Mouse (Mus musculus) layer of hippocampus, adult 9-10 months (tissue): ENCODE measurements at regions not wholly inside any gene's neighbourhood (a gene's known extent, or its start where the extent isn't known, plus 50 kb on each side); places are given as distances from the start of the nearest gene placed in this dataset.

Experiments used
- DNase-seq: peaks from one replicate; pipeline ENCODE4 v3.0.0; 2022; ENCODE audit warnings: low spot score

DNA sequence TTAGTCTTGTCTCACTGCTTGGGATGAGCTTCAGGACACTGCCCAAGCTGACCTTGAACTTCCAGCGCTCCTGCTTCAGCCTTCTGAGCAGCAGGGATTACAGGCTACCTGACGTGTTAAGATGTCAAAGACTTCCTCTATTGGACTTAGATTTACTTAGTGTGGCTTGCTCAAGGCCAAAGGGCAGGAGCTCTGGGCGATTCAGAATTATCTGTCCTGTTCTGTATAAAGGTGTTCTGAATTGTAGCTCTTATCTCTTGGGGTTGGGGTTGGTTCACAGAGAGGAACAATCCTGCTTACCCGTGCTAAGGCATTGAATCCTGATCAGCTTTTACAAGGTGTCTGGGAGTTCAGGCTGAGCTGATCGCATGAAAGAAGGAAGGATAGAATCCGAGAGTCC, 449.3 kb upstream of the Mgmt start:
- DNase-seq = no peak

DNA sequence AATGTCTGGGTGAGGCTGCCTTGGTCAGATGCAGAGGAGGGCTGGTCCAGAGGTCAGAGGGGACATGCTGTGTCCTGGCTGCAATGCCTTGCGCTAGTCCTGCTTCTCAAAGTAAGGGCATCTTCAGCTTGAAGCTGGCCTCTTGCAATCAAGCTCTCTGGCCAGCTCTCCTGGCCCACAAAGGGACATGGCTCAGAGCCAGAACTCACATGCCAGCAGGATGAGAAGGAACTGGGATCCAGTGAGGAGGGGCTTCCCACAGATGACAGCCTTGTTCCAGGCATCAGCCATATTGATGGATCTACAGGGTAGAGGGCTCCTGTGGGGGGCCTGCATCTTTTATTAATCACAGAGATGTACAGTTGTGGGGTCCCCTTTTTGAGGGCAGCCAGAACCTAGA, 445.1 kb upstream of the Mgmt start:
- no peak for DNase-seq

DNA sequence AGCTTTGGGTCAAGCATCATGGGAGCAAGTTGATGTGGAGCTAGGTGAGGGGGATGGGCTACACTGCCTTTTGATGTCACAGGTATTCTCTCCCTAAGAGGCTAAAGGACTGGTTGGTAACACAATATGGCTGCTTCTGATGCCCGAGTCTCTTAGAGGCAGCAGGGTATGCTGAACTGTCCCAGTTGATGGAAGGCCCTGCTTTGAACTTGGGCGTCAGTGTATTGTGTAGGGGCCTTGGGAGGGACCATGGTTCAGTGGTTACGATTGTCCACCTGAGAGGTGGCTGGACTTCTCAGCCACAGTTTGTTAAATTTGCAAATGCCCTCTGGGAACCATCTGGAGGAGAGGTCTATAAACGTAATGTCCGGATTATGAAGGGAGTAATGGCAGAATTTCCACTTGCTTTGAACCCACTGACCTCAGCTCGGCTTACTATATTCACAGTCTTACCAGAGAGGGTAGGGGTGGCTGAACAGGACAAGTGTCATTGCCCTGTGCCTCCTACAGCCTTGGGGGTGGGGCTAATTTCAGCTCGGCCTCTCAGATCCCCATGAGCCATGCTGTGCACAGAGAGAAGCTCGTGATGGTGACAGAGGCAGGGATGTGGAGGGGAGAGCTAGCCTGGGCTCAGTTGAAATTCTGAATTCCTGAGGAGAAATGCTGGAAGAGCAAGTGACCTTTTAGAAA, 442.6 kb upstream of the Mgmt start:
- DNase-seq = no peak

DNA sequence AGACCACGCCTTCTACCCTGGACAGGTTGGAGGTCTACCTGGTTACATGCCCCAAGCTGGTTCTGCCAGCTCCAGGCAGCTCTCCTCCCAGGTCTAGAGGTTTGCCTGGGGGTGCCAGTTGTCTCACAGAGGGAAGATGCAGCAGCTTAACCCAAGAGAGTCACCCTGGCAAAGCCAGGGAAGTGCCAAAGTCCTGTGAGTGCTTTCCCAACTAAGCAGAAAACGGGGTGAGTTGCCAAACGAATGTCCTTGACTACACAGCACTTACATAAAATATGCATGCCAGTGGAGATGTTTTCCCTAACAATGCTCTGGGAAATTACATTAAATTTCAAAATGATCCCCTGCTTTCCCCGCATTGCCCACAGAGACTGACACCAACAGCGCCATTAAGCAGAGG, 441.9 kb upstream of the Mgmt start:
- DNase-seq = no peak

DNA sequence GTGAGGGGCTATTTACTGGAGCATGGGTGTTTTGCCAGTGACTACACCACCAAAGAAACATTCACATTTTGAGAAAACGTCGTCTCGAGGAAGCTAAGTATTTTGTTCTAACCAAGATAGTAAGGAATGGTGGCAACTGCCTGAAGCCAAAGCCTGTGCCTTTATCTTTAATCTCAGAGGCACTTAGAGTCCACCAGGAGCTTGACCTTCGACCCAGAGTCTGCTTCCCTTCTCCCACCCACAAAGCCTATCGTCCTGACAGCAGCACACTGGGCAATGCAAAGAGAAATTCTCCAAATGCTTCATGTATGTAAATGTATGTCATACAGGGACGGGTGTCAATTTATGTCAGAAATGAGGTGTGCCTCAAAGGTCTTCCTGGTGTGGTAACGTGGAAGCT, 437.2 kb upstream of the Mgmt start:
- no peak for DNase-seq

DNA sequence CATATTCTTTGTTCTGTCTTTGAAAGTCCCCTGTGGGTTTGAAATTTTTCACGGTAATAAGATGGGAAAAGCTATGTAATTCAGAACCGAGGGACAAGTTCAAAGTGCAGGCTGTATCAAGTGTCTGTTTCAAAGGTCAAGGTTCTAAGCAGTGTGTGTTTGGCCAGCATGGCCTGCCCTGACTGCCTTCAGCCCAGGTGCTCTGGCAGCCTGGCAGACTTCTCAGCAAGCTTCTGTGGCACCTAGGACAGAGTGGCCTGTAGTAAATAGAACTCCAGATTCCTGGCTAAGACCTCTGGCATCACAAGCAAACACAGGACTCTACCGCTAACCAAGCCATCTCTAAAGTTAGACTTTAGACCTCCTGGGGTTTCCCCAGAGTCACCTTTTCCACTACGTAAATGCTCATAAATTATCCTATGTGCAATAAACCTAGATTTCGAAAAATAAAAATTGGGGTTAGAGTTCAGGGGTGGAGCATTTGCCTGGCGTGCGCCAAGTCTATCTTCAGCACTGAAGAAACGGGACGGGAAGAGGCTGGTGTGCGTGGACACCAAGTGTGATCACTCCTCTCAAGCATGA, 436.5 kb upstream of the Mgmt start:
- no peak for DNase-seq

DNA sequence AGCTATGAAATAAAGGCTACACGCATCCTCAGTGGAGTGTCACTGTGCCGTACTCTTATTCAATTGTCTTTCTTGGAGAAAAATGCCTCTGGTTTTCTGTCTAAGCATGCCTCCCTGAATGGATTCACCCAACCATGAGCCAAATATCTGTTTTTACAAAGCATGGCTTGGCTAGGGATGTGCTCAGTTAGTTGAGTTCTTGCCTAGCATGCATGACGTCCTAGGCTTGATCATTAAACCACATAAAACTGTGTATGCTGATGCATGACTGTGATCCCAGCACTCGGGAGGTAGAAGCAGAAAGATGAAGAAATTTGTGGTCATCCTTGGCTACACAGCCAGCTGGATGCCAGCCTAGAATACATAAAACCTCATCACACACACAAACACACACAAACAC, 417.3 kb upstream of the Mgmt start:
- no peak for DNase-seq

DNA sequence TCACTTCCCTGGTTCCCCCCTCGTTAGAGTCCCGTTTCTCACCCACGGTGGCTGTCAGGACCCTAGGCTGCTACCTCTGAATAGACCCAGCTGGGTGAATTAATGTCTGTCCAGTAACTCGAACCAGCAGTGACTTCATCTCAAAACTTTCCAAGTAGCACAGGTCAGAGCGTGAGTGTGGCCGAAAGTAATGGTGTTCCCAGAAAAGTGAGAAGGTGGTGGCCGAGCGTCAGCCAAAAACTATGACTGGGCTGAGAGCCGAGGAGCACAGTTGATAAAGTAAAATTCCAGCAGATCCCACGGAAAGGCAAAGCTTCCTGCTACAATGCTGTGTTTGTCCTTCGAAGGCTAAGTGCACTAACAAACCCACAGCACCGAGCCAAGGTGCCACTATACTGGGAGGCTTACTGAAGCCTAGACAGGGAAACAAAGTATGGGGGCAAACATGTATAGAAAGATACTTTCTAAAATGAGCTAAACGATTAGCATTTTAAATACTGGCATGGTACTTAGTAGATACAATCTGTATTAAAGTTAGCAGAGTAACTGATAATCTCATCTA, 413.7 kb upstream of the Mgmt start:
- DNase-seq = no peak

DNA sequence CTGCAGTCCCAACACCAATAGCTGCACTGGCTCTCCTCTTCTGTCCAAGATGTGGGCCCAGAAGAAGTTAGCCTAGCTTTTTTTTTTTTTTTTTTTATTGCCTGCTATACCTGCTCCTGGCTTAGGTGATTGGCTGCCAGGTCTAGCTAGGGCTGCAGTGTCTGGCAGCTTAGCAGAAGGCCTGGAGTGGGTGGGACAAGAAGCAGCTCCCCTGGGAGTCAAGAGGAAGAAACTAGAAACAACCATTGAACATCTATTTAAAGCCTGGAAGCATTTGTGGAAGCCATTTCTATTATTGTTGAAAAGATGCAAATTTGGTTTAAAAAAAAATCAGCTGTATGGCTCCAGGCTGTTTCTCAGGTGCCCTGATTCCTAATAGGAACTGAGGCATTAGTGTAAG, 411.2 kb upstream of the Mgmt start:
- no peak for DNase-seq

DNA sequence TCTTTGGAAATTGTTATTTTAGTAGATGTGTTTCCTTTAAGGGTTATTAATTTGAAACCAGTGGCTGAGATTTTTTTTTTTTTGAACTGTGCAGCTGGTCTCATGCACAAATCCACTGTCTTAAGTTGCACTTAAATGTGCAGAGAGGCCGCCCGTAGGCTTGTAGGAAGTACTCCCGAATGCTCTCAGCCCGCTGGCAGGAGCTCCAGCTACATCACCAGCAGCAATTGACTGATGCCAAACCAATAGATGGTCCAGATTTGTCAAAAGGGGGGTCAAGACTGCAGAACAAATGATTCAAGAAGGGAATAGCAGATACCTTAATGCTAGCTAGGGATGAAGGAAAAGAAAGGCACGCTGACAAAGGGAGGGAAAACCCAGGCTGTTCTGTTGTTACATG, 406.9 kb upstream of the Mgmt start:
- DNase-seq = no peak

DNA sequence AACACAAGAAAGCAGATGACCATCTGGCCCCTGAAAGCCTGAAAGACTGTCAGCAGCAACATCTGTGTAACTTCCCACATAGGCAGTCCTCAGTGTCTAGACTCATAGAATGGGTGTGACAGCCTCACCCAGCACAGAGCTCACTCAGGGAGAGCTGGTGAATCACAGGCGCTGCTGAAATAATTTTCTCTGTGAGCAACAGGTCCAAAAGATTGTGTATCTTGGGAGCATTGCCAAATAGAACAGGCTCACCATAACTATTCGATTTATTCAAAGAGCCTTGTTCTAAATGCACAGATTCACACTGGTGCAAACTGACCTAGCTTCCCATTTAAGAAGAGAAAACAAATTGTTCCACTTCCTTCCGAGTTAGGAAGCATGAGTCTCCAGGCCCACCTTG, 399.6 kb upstream of the Mgmt start:
- no peak for DNase-seq

DNA sequence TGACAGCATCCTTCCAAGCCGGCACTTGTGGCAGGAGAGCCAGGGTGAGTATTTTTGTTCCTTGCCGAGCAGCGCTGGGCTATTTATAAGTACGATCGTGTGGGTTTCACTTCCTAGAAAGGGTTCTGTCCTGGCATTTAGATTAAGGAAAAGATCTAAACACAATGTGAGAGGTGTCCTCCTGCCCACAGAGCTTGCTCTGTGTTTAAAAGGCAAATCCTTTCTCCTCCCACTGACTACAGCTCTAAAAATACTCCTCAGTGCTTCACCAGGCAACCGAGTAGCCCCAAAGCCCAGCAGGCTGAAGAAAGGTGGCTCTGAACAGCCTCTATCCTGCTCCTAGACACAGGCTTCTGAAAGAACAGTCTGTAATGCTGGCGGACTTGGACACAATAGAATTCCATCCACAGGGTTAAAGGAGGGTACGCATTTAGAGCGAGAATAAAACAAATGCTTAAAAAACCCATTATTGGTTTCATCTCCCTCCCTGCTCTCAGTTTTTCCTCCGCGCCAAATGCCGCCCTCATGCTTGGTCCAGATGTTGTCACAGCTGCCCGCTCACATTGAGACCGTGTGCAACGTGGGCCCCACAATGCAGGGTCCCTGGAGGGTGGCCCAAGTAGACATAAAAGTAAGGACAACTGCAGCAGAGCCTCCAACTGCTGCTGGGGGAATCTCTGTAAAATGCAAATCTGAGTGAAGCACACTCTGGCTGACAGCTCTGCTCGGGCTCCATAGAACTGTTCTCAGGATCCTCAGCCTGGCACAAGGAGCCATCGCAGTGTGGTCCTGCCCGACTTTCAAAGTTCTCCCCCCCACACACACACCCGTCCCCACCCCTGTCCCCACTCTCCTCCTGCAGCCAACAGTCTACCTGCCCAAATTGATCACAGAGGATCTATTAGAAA, 397.8 kb upstream of the Mgmt start:
- no peak for DNase-seq

DNA sequence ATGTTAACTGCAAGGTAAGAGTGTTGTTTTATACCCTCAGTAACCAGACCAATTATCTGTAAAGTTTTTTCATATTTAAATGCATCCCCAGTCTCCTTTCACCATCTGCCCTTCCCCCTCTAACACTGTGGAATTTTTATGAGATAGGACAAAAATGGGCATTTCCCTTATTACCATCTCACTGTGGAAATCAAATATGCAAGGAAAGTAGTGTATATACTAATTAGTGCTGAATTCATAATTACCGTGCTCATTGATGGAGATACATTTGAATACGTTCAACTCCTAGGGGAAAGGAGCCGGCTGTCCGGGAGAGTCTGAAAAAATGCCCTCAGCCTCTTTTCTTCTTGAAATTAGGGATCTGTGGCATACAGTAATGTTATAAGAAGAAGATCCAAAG, 394.4 kb upstream of the Mgmt start:
- no peak for DNase-seq

DNA sequence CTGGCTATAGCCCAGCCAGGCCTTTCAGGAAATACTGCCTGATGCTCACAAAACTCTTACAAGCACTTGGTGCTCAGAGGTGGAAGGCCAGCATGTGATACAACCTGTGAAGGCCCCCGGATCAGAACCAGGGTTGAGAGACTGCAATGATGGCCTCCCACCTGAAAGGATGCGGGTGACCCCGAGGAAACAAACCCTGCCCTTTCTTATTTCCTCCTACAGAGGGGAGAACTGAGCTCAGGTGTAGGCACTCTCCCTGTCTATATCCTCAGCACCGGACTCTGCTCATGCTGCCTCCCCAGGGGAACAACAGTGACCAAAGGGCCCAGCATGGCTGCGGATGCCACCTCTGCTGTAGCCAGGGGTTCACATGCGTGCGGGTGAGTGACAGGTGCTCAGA, 393.3 kb upstream of the Mgmt start:
- no peak for DNase-seq

DNA sequence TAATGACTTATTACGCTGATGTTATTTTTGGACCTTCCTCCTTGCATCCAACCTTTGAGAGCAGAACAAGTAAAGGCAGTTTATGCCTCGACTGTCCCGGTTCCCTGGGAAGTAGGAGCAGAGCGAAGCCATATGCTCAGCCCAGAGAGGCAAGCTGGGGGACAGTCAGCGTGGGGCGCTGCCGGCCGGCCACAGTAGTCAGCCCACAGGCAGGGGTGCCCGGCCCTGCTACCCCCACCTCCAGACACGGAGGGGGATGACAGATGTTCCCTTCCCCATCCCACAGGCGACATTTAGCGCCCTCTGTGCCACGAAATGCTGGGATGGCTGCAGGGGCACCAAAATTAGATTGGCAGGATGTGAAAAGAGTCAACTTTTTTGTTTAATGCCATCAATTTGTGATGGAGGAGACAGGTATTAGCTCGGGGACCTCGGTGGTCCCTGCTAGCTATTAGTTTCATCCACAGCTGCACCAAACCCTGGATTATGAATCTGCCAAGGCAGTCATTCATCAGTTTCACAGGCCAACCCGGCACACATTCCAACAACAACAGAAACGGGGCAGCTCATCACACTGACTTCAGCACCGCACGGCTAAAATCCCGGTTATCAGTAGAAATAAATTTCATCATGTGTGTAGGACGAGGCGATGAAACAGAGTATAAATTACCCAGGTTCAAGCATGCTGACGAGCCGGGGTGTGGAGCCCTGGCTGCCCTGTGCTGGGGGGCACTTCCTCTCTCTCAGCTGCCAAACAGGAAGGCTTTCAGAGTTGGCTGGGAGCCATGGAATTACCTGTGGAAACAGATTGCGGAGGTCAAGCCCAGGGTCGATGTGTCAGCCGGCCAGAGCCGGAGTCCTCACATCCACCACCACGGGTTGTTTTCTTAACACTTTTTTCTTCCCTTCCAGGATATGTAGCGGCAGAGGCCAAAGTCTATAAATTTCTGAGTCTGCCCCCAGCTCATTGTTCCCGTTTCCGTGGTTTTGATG, 392.3 kb upstream of the Mgmt start:
- DNase-seq = no peak

DNA sequence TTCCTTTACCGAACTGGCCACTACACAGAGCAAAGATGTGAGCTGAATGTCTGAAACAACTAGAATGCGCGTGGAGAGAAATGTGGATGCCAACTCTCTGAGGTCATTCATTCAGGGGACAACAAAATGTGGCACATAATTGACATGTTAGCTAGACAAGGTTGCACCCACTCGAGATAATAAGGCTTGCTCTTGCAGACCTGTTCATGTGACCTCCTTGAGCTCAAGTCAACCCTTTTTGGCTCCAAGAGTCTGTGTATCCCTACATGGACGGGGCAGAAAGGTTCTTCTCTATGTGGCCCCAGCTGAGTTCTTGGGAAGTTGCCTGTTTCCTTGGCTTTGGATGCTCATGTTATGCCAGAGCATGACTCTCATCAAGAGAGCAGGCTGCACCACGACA, 383.0 kb upstream of the Mgmt start:
- DNase-seq = no peak

DNA sequence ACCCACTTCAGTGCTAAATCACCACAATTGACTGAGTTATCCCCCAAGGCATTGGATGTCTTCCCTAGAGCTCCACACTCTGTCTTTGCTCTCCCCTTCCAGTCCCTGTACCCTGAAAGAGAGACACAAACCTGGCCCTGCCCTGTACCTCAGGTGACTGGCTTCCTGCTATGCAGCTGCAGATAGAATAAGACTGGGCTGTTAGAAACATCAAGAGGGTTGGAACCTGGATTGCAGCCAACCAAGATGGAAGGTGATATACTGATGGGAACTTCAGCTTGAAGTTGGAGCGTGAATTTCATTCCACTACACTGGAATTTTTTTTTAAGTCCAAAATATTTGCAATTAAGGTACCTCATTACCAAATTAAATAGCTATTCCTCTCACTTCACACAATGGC, 379.0 kb upstream of the Mgmt start:
- DNase-seq = no peak

DNA sequence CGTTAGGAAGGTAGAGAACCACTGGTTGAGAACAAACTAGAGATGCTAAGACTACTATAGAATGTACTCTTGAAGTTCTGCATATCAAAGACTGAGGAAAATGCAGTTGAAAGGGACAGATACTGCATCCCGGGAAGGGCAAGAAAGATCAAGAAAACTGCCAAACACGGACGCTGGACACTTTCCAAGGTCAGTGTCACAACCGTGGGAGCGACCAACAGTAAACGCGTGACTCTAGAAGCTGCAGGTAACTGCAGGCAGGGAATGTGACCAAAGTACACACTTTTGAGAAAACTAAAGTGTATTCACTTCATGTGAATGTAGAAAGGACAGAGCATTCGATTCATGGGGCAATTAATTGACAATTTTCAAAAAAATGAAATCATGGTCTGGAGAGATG, 368.6 kb upstream of the Mgmt start:
- DNase-seq = no peak

DNA sequence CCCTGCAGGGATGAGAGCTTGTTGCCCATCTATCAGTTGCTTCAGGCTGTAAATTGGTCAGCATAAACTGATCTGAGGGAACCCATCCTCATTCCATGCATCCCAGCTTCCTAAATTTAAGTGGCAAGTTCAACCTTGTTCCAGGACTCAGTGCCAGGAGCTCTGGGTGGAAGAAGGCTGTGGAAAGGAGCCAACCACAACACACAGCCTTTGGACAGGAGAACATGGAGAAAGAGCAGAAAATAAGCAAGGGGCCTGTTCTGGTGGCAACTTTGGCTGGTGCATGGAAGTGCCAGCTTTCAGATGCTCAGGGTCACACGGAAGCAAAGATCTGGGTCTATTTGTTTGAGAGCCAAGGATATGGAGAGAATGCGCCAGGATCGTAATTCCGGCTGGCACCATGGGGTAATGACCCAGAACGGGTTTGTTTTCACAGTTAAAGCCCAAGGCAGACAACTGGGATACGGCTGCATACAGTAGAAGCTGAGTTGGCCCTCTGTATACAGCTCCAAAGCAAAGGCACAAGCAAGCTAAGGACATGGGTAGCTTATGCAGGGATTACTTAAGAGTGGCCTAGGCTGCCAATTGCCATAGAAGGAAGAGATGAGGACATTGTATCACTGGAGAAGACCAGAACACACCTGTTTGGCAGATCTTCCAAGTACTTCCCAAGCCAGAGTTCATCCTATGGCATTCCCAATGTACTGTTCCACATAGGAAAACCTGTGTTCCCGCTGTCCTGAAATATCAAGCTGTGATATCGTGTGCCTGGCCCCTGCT, 364.2 kb upstream of the Mgmt start:
- DNase-seq = no peak

DNA sequence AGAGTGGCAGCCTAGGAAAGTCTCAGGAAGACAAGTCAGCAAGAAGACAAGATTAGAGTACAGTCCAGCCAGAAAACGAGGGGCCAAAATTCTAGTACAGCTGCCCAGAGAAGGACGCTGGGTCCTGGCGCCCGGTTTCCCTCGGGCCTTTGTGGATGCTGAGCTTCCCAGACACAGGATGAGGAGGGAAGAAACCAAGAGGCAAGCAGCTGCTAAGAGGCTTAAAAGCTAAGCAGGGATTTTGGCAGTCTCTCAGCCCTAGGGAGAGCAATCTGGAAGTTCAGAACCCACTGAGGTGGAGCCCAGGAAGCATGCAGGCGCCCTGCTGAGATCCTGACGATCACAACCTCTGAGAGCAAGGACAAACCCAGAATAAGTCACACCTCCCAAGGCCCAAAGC, 363.1 kb upstream of the Mgmt start:
- DNase-seq = no peak
